Mouse (Mus musculus) ES-Bruce4 (cell line): ENCODE data around the gene Wdr27. TPM values are rescaled to one million over a fixed set of nuclear protein-coding genes. Genes with fewer than 3 reads are reported as not detected.

Source experiments
- H3K27ac ChIP-seq: 2 replicates; pipeline ENCODE4 v1.5.1; 2012; ENCODE audit warnings: low read length, inconsistent platforms; ENCODE audit not compliant: insufficient read depth
- H3K27me3 ChIP-seq: 2 replicates; pipeline ENCODE4 v1.6.1; 2012; ENCODE audit warnings: mild to moderate bottlenecking, low read length, inconsistent platforms; ENCODE audit not compliant: control insufficient read depth, poor library complexity, insufficient read depth, severe bottlenecking
- H3K36me3 ChIP-seq: 2 replicates; pipeline ENCODE4 v1.6.1; 2012; ENCODE audit warnings: inconsistent platforms, mild to moderate bottlenecking, low read length, moderate library complexity; ENCODE audit not compliant: control insufficient read depth, poor library complexity, insufficient read depth, severe bottlenecking
- H3K4me1 ChIP-seq: one replicate; pipeline ENCODE4 v1.8.1; 2011; ENCODE audit warnings: low read length; ENCODE audit not compliant: control insufficient read depth, insufficient read depth
- H3K4me3 ChIP-seq: 2 replicates; pipeline ENCODE4 v1.5.1; 2011; ENCODE audit warnings: low read depth, mild to moderate bottlenecking, low read length
- H3K9ac ChIP-seq: 2 replicates; pipeline ENCODE4 v1.6.1; 2012; ENCODE audit warnings: low read depth, mild to moderate bottlenecking, inconsistent platforms; ENCODE audit not compliant: poor library complexity, severe bottlenecking
- H3K9me3 ChIP-seq: replicated peaks from 2 replicates; pipeline ENCODE4 v1.6.1; 2012; ENCODE audit warnings: mild to moderate bottlenecking, low read length, inconsistent platforms; ENCODE audit not compliant: control insufficient read depth, poor library complexity, insufficient read depth, severe bottlenecking
- CTCF ChIP-seq: IDR thresholded peaks from one replicate; pipeline ENCODE4 v1.8.1; 2011; ENCODE audit warnings: low read depth, low read length
- EP300 ChIP-seq: IDR thresholded peaks from 2 replicates; pipeline ENCODE4 v1.6.1; 2011; ENCODE audit warnings: low read depth, low read length; ENCODE audit not compliant: insufficient read depth
- POLR2A ChIP-seq: IDR thresholded peaks from one replicate; pipeline ENCODE4 v1.8.1; 2011; ENCODE audit warnings: low read length; ENCODE audit not compliant: insufficient read depth
- polyA plus RNA-seq: library from polyadenylated mRNA; stranded (reverse); fragments of >200 nt; gene quantifications from 2 replicates; pipeline ENCODE4 v1.2.4, GENCODE M21; 2011; ENCODE audit warnings: low read depth; ENCODE audit not compliant: missing spikeins, insufficient read depth, insufficient read length

Wdr27 gene
- polyA plus RNA-seq, 1 experiment: 1.8 TPM

- TF ChIP-seq EP300 (no peak), CTCF (peak; percentile 12)
- Histone ChIP-seq H3K4me1 (no peaks in the 10 kb centered on the region), H3K27ac (no peak overlapping the region), H3K36me3 (no peaks in the 10 kb centered on the region), H3K9me3 (peaks cover 9% of the 10 kb centered on the region), H3K27me3 (no peaks in the 10 kb centered on the region), H3K9ac (no peak overlapping the region), H3K4me3 (no peak overlapping the region)
Measured at GRCm38 (mm10) chr17:14860220-14860619, 82.7 kb downstream of the Wdr27 start.

GRCm38 (mm10) chr17:14847709-14848108 lies 95.2 kb downstream of the Wdr27 start:
- H3K27me3 ChIP-seq: no peaks in the 10 kb centered on the region
- no peak overlapping the region for H3K4me3 ChIP-seq
- no peak overlapping the region for H3K9ac ChIP-seq
- H3K36me3 ChIP-seq: no peaks in the 10 kb centered on the region
- no peaks in the 10 kb centered on the region for H3K9me3 ChIP-seq
- TF ChIP-seq POLR2A: no peak
- TF ChIP-seq CTCF: no peak
- no peak for TF ChIP-seq EP300
- H3K4me1 ChIP-seq: no peaks in the 10 kb centered on the region
- H3K27ac ChIP-seq: no peak overlapping the region

DNA sequence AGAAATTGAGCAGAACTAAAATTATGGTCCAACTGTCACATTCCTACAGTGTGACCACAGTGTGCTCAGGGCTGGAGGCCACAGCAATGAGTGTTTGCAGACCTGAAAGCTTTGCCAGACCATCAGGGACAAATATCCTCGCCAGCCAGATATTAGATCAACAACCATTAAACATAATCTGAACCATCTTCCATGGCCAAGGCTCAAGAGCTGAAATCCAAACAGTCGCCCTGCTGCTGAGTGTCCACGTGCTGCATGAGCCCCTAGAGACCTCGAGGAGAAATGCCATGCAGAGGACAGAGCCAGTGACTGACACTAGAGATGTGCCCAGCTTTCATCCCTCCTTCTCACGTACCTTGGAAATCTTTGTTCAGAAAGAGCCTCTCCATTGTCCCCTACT lies 96.1 kb downstream of the Wdr27 start:
- TF ChIP-seq POLR2A (no peak), EP300 (no peak), CTCF (no peak)
- Histone ChIP-seq H3K4me1 (no peaks in the 10 kb centered on the region), H3K9me3 (no peaks in the 10 kb centered on the region), H3K9ac (no peak overlapping the region), H3K27ac (no peak overlapping the region), H3K36me3 (no peaks in the 10 kb centered on the region), H3K4me3 (no peak overlapping the region), H3K27me3 (no peaks in the 10 kb centered on the region)

DNA sequence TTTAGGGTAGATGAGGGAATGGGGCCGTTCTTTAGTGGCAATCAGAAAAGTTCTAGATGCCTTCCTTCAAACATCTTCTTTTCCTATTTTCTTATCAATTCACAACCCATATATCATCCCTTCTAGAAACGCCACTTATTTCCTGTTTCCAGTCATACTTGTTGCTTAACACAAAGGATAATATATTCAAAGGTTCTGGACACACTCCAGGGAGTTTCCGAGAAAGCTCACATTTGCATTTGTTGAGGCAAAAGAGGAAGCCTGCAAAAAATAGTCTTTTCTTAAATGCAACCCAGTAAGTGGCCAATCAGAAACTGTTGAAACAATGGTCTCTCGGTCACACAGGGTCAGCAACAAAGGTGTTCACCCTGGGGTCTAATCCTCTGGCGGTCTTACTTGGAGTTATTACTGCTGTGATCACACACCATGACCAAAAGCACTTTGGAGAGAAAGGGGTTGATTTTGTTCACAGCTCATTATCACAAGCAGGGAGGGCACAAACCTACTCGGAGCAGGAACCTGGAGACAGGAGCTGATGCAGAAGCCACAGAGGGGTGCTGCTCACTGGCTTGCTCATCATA lies 116.2 kb downstream of the Wdr27 start:
- Histone ChIP-seq H3K4me1 (no peaks in the 10 kb centered on the region), H3K9ac (no peak overlapping the region), H3K27ac (no peak overlapping the region), H3K9me3 (no peaks in the 10 kb centered on the region), H3K36me3 (no peaks in the 10 kb centered on the region), H3K4me3 (no peak overlapping the region), H3K27me3 (no peaks in the 10 kb centered on the region)
- no peak for TF ChIP-seq EP300
- no peak for TF ChIP-seq CTCF
- no peak for TF ChIP-seq POLR2A

DNA sequence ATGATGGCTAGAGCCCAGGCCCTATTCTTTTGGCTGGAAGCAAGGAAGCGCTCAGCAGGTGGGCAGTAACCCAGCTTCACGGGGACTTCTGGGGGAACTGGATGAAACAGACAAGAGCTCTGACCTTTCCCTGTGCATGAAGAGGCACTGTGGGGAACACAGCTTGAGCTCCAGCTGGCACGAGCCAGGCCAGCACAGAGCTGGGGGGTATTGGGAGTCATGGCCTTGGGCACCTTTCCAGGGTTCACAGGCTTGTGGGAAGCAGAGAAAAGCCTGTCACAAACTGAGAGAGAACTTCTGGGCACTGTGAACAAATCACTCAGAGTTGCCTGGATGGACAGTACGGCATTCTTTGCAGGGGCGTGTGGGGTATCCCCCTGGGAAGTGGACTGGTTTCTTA lies 118.0 kb downstream of the Wdr27 start:
- H3K36me3 ChIP-seq: no peaks in the 10 kb centered on the region
- H3K4me1 ChIP-seq: no peaks in the 10 kb centered on the region
- no peak overlapping the region for H3K9ac ChIP-seq
- no peak overlapping the region for H3K27ac ChIP-seq
- no peak for TF ChIP-seq CTCF
- no peak for TF ChIP-seq POLR2A
- no peak for TF ChIP-seq EP300
- no peak overlapping the region for H3K4me3 ChIP-seq
- no peaks in the 10 kb centered on the region for H3K9me3 ChIP-seq
- no peaks in the 10 kb centered on the region for H3K27me3 ChIP-seq

- Histone ChIP-seq H3K9me3 (no peaks in the 10 kb centered on the region), H3K9ac (no peak overlapping the region), H3K4me3 (no peak overlapping the region), H3K36me3 (no peaks in the 10 kb centered on the region), H3K4me1 (peaks cover 2% of the 10 kb centered on the region), H3K27ac (peak overlapping the region; percentile 72), H3K27me3 (no peaks in the 10 kb centered on the region)
- TF ChIP-seq POLR2A (no peak), EP300 (peak; percentile 98)
Measured at GRCm38 (mm10) chr17:14817975-14818374, 125.0 kb downstream of the Wdr27 start.
